Mouse (Mus musculus) E14TG2a.4 (cell line): ENCODE measurements at regions not wholly inside any gene's neighbourhood (a gene's known extent, or its start where the extent isn't known, plus 50 kb on each side); places are given as distances from the start of the nearest gene placed in this dataset.

Experiments used
- CTCF ChIP-seq: conservative IDR thresholded peaks from 2 replicates; pipeline ENCODE4 v1.5.1; 2014; ENCODE audit warnings: low read length
- NANOG ChIP-seq: IDR thresholded peaks from 2 replicates; pipeline ENCODE4 v1.6.1; 2014; ENCODE audit warnings: borderline replicate concordance, low read length, mixed read lengths

DNA sequence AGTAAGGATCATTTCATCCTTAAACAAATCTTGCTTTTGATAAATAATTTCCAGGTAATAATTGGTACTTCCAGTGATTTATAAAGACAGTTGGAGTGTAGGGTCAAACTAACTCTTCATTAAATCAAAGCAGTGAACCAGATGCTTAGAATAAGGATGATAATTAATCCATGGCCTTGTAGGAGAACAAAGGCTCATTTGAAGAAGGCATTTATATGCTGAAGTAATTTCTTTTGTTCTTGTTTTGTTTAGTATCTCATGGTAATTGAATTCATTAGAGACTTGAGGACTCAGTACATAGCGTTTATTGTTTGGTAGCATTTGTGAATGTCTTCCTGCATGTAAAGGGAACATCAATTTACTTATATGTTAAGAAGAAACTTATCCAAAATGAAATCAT, 1202.3 kb downstream of the Pcdh9 start:
- TF ChIP-seq CTCF, result no peak
- no peak for TF ChIP-seq NANOG
